Mouse (Mus musculus) C2C12 (cell line): ENCODE results near the gene Efna5. TPM values are rescaled to one million over a fixed set of nuclear protein-coding genes. Genes with fewer than 3 reads are reported as not detected.

ENCODE experiments used
- H3K27me3 ChIP-seq: one replicate; pipeline ENCODE4 v1.6.1; 2011; ENCODE audit not compliant: control insufficient read depth, insufficient read depth, insufficient read length
- H3K36me3 ChIP-seq: one replicate; pipeline ENCODE4 v1.6.1; 2011; ENCODE audit not compliant: control insufficient read depth, insufficient read depth
- H3K4me3 ChIP-seq: one replicate; pipeline ENCODE4 v1.5.1; 2011; ENCODE audit warnings: mild to moderate bottlenecking, control low read depth; ENCODE audit not compliant: poor library complexity, insufficient read depth, severe bottlenecking
- H3K79me2 ChIP-seq: one replicate; pipeline ENCODE4 v1.6.1; 2011; ENCODE audit not compliant: control insufficient read depth, insufficient read depth
- H3K79me3 ChIP-seq: one replicate; pipeline ENCODE4 v1.6.1; 2011; ENCODE audit warnings: low read depth, control low read depth
- H3ac ChIP-seq: one replicate; pipeline ENCODE3; 2011; ENCODE audit warnings: low read depth; ENCODE audit not compliant: control insufficient read depth, insufficient read length
- CEBPB ChIP-seq: IDR thresholded peaks from one replicate; pipeline ENCODE4 v1.6.1; 2011; ENCODE audit warnings: low read depth, mild to moderate bottlenecking, control low read depth, moderate library complexity
- CTCF ChIP-seq: IDR thresholded peaks from one replicate; pipeline ENCODE4 v1.5.1; 2011; ENCODE audit not compliant: control insufficient read depth, insufficient read depth, insufficient read length
- FOSL1 ChIP-seq: IDR thresholded peaks from one replicate; pipeline ENCODE4 v1.8.0; 2011; ENCODE audit warnings: mild to moderate bottlenecking, low read length; ENCODE audit not compliant: poor library complexity, insufficient read depth, severe bottlenecking
- MAX ChIP-seq: IDR thresholded peaks from one replicate; pipeline ENCODE4 v1.6.1; 2011; ENCODE audit warnings: mild to moderate bottlenecking, control low read depth
- MYOD1 ChIP-seq: IDR thresholded peaks from one replicate; pipeline ENCODE4 v1.6.1; 2011; ENCODE audit warnings: low read depth; ENCODE audit not compliant: control insufficient read depth, insufficient read length
- MYOG ChIP-seq: IDR thresholded peaks from one replicate; pipeline ENCODE4 v1.6.1; 2011; ENCODE audit not compliant: control insufficient read depth, insufficient read length; ENCODE audit errors: extremely low read depth
- USF1 ChIP-seq: IDR thresholded peaks from one replicate; pipeline ENCODE4 v1.6.1; 2011; ENCODE audit warnings: low read depth, mild to moderate bottlenecking, control low read depth, moderate library complexity
- polyA plus RNA-seq: library from polyadenylated mRNA; unstranded; fragments of >200 nt; fragmentation: generic; extraction: Trizol; gene quantifications from one replicate; pipeline ENCODE4 v1.2.1, GENCODE M21; 2012; ENCODE audit warnings: missing spikeins

Gene Efna5
- polyA plus RNA-seq, 1 experiment = 8.1 TPM

- Histone ChIP-seq H3K27me3 (no peaks in the 10 kb centered on the region), H3ac (no peak overlapping the region), H3K4me3 (no peak overlapping the region), H3K79me2 (peaks cover 99% of the 10 kb centered on the region), H3K79me3 (peaks cover 60% of the 10 kb centered on the region), H3K36me3 (no peaks in the 10 kb centered on the region)
- TF ChIP-seq MAX (no peak), FOSL1 (no peak), MYOD1 (no peak), MYOG (no peak), USF1 (no peak), CEBPB (no peak), CTCF (no peak)
These were observed 29.8 kb downstream of the Efna5 start for GRCm38 (mm10) chr17:62851268-62851667.

DNA sequence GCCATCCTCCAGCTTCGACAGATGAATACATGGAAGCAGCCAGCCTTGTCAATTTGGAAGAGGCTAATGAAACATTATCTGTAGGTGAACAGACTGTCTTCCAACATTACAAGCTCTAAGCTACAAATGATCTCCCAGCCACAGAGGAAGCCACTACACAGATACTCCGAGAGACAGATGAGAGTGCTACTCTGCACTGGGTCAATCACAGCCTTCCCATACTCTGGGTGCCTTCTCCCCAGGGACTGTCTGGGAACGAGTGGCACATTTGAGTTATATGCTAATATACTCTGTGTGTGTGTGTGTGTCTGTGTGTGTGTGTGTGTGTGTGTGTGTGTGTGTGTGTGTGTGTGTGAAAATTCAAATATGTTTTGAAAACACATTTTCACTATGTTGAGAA lies 30.5 kb downstream of the Efna5 start:
- TF ChIP-seq MAX (no peak), MYOG (no peak), CEBPB (no peak), CTCF (no peak), USF1 (no peak), MYOD1 (no peak), FOSL1 (no peak)
- Histone ChIP-seq H3K79me2 (peaks cover 99% of the 10 kb centered on the region), H3K79me3 (peaks cover 56% of the 10 kb centered on the region), H3K27me3 (no peaks in the 10 kb centered on the region), H3ac (no peak overlapping the region), H3K4me3 (no peak overlapping the region), H3K36me3 (no peaks in the 10 kb centered on the region)

DNA sequence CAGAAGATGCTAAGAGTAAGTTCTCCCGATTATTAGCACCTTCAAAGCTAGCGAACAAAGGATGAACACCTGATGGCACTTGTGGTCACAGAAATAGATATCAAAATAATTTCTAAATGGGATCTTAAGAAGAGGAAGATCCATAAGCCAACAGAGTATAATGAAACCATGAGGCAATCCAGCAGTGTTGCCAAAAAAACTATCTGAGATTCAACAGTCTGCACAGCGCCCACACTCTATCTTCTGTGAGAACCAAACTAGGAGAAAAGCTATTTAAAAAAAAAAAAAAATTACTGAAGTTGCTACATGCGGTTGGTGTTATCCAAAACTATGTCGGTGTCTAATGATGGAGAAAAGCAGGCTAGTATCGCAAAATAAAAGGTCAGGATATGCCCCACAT lies 31.4 kb downstream of the Efna5 start:
- peaks cover 99% of the 10 kb centered on the region for H3K79me2 ChIP-seq
- H3K27me3 ChIP-seq = no peaks in the 10 kb centered on the region
- H3K4me3 ChIP-seq = no peak overlapping the region
- H3ac ChIP-seq = no peak overlapping the region
- no peak for TF ChIP-seq MYOG
- no peak for TF ChIP-seq MAX
- no peak for TF ChIP-seq FOSL1
- no peak for TF ChIP-seq USF1
- no peak for TF ChIP-seq CTCF
- no peak for TF ChIP-seq CEBPB
- no peak for TF ChIP-seq MYOD1
- no peaks in the 10 kb centered on the region for H3K36me3 ChIP-seq
- H3K79me3 ChIP-seq = peaks cover 55% of the 10 kb centered on the region

DNA sequence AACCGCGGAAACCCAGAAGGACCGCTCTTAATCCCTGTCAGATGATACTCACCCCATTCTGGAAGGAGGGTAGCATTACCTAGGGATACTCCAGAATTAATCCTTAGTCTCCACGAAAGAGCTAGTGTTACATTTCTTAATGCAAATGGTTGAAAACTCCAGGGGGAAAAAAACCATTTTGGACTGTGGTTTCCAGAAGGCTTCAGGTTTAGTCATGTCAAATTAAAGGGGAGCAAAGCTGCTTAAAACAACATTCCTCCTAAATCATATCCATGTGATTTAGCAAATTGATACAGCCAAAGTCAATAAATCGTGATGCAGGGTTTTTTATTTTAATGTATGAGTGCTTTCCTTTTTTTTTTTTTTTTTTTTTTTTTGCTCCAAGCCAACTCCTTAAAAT lies 35.5 kb downstream of the Efna5 start:
- Histone ChIP-seq H3K36me3 (no peaks in the 10 kb centered on the region), H3K27me3 (no peaks in the 10 kb centered on the region)
- TF ChIP-seq USF1 = no peak
- TF ChIP-seq FOSL1 = no peak
- no peak for TF ChIP-seq CEBPB
- no peak for TF ChIP-seq MYOD1
- TF ChIP-seq CTCF = no peak
- no peak for TF ChIP-seq MYOG
- no peak for TF ChIP-seq MAX

DNA sequence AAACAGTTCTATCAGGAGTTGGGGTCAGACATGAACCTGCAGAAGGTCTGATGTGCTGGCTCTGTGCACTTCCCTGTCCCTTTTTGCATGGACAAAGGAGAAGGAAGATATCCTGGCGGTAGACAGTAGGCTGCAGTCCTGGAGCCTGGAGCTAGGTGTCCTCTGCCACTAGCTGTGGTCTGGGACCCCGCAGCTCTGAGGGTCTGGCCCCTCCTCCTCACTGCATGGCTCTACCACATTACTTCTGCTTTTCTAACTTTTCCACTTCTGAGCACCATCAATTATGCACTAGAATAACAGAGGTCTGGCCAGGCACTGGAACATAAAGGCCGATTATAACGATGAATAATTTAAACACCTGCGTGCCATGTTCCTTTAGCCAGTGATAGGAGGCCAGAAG lies 36.8 kb downstream of the Efna5 start:
- Histone ChIP-seq H3K27me3 (no peaks in the 10 kb centered on the region), H3K4me3 (no peak overlapping the region), H3K79me2 (peaks cover 69% of the 10 kb centered on the region), H3ac (no peak overlapping the region), H3K79me3 (peaks cover 24% of the 10 kb centered on the region), H3K36me3 (no peaks in the 10 kb centered on the region)
- TF ChIP-seq MAX = no peak
- no peak for TF ChIP-seq MYOD1
- TF ChIP-seq FOSL1 = no peak
- no peak for TF ChIP-seq USF1
- TF ChIP-seq MYOG = no peak
- TF ChIP-seq CTCF = no peak
- TF ChIP-seq CEBPB = no peak

More for the DNA sequence above, 35.5 kb downstream of the Efna5 start:
- Histone ChIP-seq H3K79me3 (peaks cover 29% of the 10 kb centered on the region), H3K4me3 (no peak overlapping the region), H3ac (no peak overlapping the region), H3K79me2 (peaks cover 74% of the 10 kb centered on the region)

DNA sequence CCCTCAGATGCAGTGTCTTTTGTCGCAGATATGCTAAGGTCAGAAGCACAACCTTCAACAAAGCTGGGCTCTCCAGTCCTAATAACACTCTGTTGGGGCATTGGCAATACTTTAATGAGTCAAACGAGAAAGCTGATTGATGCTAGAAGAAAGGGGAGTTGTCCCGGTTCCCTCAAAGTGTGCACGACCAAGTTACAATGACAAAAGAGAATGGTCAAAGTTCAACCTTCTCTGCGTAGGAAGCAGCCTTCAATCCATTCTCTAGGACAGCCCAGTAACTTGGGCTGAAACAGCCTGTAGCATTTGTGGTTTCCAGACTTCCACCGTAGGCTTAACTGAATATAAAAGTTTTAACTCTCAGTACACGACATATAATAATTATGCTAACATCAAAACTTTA lies 43.8 kb downstream of the Efna5 start:
- Histone ChIP-seq H3K79me3 (peaks cover 29% of the 10 kb centered on the region), H3K27me3 (no peaks in the 10 kb centered on the region), H3K36me3 (peaks cover 8% of the 10 kb centered on the region), H3ac (no peak overlapping the region), H3K4me3 (no peak overlapping the region), H3K79me2 (peaks cover 26% of the 10 kb centered on the region)
- TF ChIP-seq MAX (no peak), MYOD1 (no peak), CEBPB (no peak), MYOG (no peak)
